Comparison of ENCODE assay signal across 9 mouse cellular contexts in genomic region chr7:24429413-24430112, GRCm38 (mm10). TPM values are rescaled to one million over a fixed set of nuclear protein-coding genes. Genes with fewer than 3 reads are reported as not detected.
DNase-seq lines count a peak whose midpoint lies in the region; ATAC-seq and TF ChIP-seq lines count a peak whose summit lies in the region.
"Had no signal": no experiment of that assay in that cellular context is flagged by ENCODE, and none has a peak within 500 bp of the region (broad histone marks: within the 10 kb centered on the region; RNA-seq: fewer than 3 reads in every experiment).

No protein-coding gene starts in this region.

- ATAC-seq in forebrain, embryonic 13.5 days, result peak; percentile 67; the same call in 1 of the 2 replicates
- ATAC-seq in forebrain, embryonic 11.5 days (replicated peaks; ENCODE audit: low FRiP score), result no peak
- ATAC-seq in megakaryocyte, adult 5-6 weeks (ENCODE audit: poor library complexity, severe bottlenecking), result no peak
- no peak for ATAC-seq in lung, postnatal 0 days

- no peak for TF ChIP-seq CTCF in heart, adult 2 months (IDR thresholded peaks at IDR 0.05)
- TF ChIP-seq CTCF in lung, postnatal 0 days (IDR thresholded peaks at IDR 0.05), result no peak

- no peak for TF ChIP-seq EP300 in heart, adult 2 months (IDR thresholded peaks at IDR 0.05; ENCODE audit: insufficient read depth, low read depth, low read length)
- TF ChIP-seq EP300 in lung, postnatal 0 days (IDR thresholded peaks at IDR 0.05), result no peak

- no peaks in the 10 kb centered on the region for H3K36me3 ChIP-seq in forebrain, embryonic 13.5 days (ENCODE audit: poor library complexity, severe bottlenecking)
- no peaks in the 10 kb centered on the region for H3K36me3 ChIP-seq in forebrain, embryonic 11.5 days (ENCODE audit: control insufficient read depth, insufficient read depth, low read length)
- H3K36me3 ChIP-seq in heart, adult 2 months (ENCODE audit: control insufficient read depth, insufficient read depth, low read length), result no peaks in the 10 kb centered on the region
- no peaks in the 10 kb centered on the region for H3K36me3 ChIP-seq in lung, postnatal 0 days (ENCODE audit: insufficient read depth, low read length)

- H3K27ac ChIP-seq in forebrain, embryonic 13.5 days, result peak overlapping the region; percentile 40; the same call in 1 of the 2 replicates
- H3K27ac ChIP-seq in forebrain, embryonic 11.5 days (ENCODE audit: low read depth, low read length), result no peak overlapping the region
- peak overlapping the region; percentile 41; the same call in 1 of the 2 replicates for H3K27ac ChIP-seq in heart, adult 2 months
- H3K27ac ChIP-seq in lung, postnatal 0 days (ENCODE audit: low read length), result no peak overlapping the region

- H3K4me1 ChIP-seq in forebrain, embryonic 13.5 days, result peaks cover 5% of the 10 kb centered on the region
- no peaks in the 10 kb centered on the region for H3K4me1 ChIP-seq in forebrain, embryonic 11.5 days (replicated peaks; ENCODE audit: control insufficient read depth, insufficient read depth, low read length)
- H3K4me1 ChIP-seq in heart, adult 2 months (ENCODE audit: control insufficient read depth, insufficient read depth, low read length), result no peaks in the 10 kb centered on the region
- no peaks in the 10 kb centered on the region for H3K4me1 ChIP-seq in lung, postnatal 0 days (ENCODE audit: insufficient read depth, low read depth, low read length)

- TF ChIP-seq POLR2A in heart, adult 2 months (IDR thresholded peaks at IDR 0.05; ENCODE audit: insufficient read depth, low read depth, low read length), result no peak

- H3K27me3 ChIP-seq in forebrain, embryonic 13.5 days, result 0 out of 2 replicates have a peak, but pooled peaks cover 2% of the 10 kb centered on the region
- no peaks in the 10 kb centered on the region for H3K27me3 ChIP-seq in forebrain, embryonic 11.5 days (ENCODE audit: control insufficient read depth, insufficient read depth, low read length)
- H3K27me3 ChIP-seq in heart, adult 2 months (ENCODE audit: control insufficient read depth, insufficient read depth, low read length), result peaks cover 2% of the 10 kb centered on the region; the same call in 1 of the 2 replicates
- 0 out of 2 replicates have a peak, but pooled peaks cover 5% of the 10 kb centered on the region for H3K27me3 ChIP-seq in lung, postnatal 0 days (replicated peaks; ENCODE audit: insufficient read depth, low read length)

- WGBS in forebrain, embryonic 13.5 days, result 66% methylated on average over 16 of the region's 16 CpGs
- WGBS in forebrain, embryonic 11.5 days, result 79% methylated on average over 16 of the region's 16 CpGs
- WGBS in heart, adult 2 months, result 31% methylated on average over 16 of the region's 16 CpGs
- WGBS in lung, postnatal 0 days, result 55% methylated on average over 16 of the region's 16 CpGs

- DNase-seq in forebrain, embryonic 11.5 days (ENCODE audit: low spot score), result no peak
- peak; percentile 96 for DNase-seq in cerebellum, adult 11 months
- DNase-seq in heart, adult 2 months, result peak; percentile 51 to 61
- DNase-seq in left cerebral cortex, adult 18-20 months (ENCODE audit: low spot score in 2 of 2), result peak; percentile 78 to 88
- no peak for DNase-seq in urinary bladder, postnatal 25 days (ENCODE audit: low spot score)
- DNase-seq in lung, postnatal 0 days (ENCODE audit: low spot score), result no peak

- no peak overlapping the region for H3K9ac ChIP-seq in forebrain, embryonic 13.5 days
- H3K9ac ChIP-seq in forebrain, embryonic 11.5 days (ENCODE audit: low read length), result no peak overlapping the region
- H3K9ac ChIP-seq in heart, adult 2 months (ENCODE audit: low read depth, low read length), result no peak overlapping the region
- H3K9ac ChIP-seq in lung, postnatal 0 days (replicated peaks; ENCODE audit: low read depth), result no peak overlapping the region

- no peaks in the 10 kb centered on the region for H3K79me2 ChIP-seq in heart, adult 2 months (replicated peaks; ENCODE audit: control insufficient read depth, insufficient read depth, low read length)

- H3K4me2 ChIP-seq in forebrain, embryonic 13.5 days, result no peak overlapping the region
- H3K4me2 ChIP-seq in forebrain, embryonic 11.5 days (ENCODE audit: low read depth, low read length, severe bottlenecking), result no peak overlapping the region
- no peak overlapping the region for H3K4me2 ChIP-seq in lung, postnatal 0 days (replicated peaks; ENCODE audit: low read depth, low read length)

- H3K4me3 ChIP-seq in forebrain, embryonic 13.5 days, result no peak overlapping the region
- H3K4me3 ChIP-seq in forebrain, embryonic 11.5 days (ENCODE audit: low read depth, low read length), result no peak overlapping the region
- H3K4me3 ChIP-seq in heart, adult 2 months, result no peak overlapping the region
- H3K4me3 ChIP-seq in lung, postnatal 0 days (ENCODE audit: low read depth, low read length), result no peak overlapping the region

- intact Hi-C loops in heart, adult 2 months (cut with DNase I), result no loop called here

- H3K9me3 ChIP-seq in forebrain, embryonic 13.5 days (replicated peaks), result no peaks in the 10 kb centered on the region
- no peaks in the 10 kb centered on the region for H3K9me3 ChIP-seq in forebrain, embryonic 11.5 days (ENCODE audit: control insufficient read depth, low read length)
- H3K9me3 ChIP-seq in lung, postnatal 0 days (ENCODE audit: low read length), result no peaks in the 10 kb centered on the region

RNA-seq across cellular contexts. Expression of gene Irgc1, which starts 22.5 kb away (rescaled TPM):
- polyA plus RNA-seq in forebrain, embryonic 13.5 days (2015; fragmentation: Nextera tagmentation; extraction: Ambion mirVana), result 0.15 TPM in 1 of 2 replicates, not detected in the other
- polyA plus RNA-seq in forebrain, embryonic 11.5 days (2014; fragmentation: Nextera tagmentation; extraction: Ambion mirVana), result not detected in 2 replicates
- total RNA-seq in heart, adult 2 months (2021), result not detected
- polyA plus RNA-seq in heart, adult 2 months (2012; rRNA removed), result 0.67 and 0.88 TPM in 2 replicates
- under 1 TPM in 1 of 2 experiments, not detected in 1; 0.37 TPM for total RNA-seq in left cerebral cortex, adult 18-20 months (2021)
- 0.74 and 1.8 TPM in 2 replicates for total RNA-seq in megakaryocyte, adult 5-6 weeks (2015)
- total RNA-seq in megakaryocyte, adult 5-6 weeks (2017), result 0.66 and 0.94 TPM in 2 replicates
- 0.24 and 0.29 TPM in 2 replicates for polyA plus RNA-seq in lung, postnatal 0 days (2015; fragmentation: Nextera tagmentation; extraction: Ambion mirVana)
- total RNA-seq: liver, adult 2 months had no signal
- polyA plus RNA-seq: liver, adult 2 months had no signal

RNA-seq across cellular contexts. Expression of gene Smg9, which starts 30.1 kb away (rescaled TPM):
- polyA plus RNA-seq in forebrain, embryonic 13.5 days (2015; fragmentation: Nextera tagmentation; extraction: Ambion mirVana), result 25.7 and 30.4 TPM in 2 replicates
- polyA plus RNA-seq in forebrain, embryonic 11.5 days (2014; fragmentation: Nextera tagmentation; extraction: Ambion mirVana), result 29.6 and 29.8 TPM in 2 replicates
- 1 to 10 TPM; 5.9 to 6.6 TPM for total RNA-seq in heart, adult 2 months (2021)
- 19.2 and 21.4 TPM in 2 replicates for polyA plus RNA-seq in heart, adult 2 months (2012; rRNA removed)
- 10 to 100 TPM; 40.2 to 43.0 TPM for total RNA-seq in left cerebral cortex, adult 18-20 months (2021)
- 21.6 and 22.3 TPM in 2 replicates for total RNA-seq in megakaryocyte, adult 5-6 weeks (2015)
- total RNA-seq in megakaryocyte, adult 5-6 weeks (2017), result 16.7 and 30.3 TPM in 2 replicates
- 15.2 and 16.4 TPM in 2 replicates for polyA plus RNA-seq in lung, postnatal 0 days (2015; fragmentation: Nextera tagmentation; extraction: Ambion mirVana)

RNA-seq across cellular contexts. Expression of gene Plaur, which starts 32.7 kb away (rescaled TPM):
- 1.3 TPM in 2 replicates for polyA plus RNA-seq in forebrain, embryonic 13.5 days (2015; fragmentation: Nextera tagmentation; extraction: Ambion mirVana)
- polyA plus RNA-seq in forebrain, embryonic 11.5 days (2014; fragmentation: Nextera tagmentation; extraction: Ambion mirVana), result 1.1 and 1.2 TPM in 2 replicates
- total RNA-seq in heart, adult 2 months (2021), result 1 to 10 TPM; 3.3 to 3.6 TPM
- polyA plus RNA-seq in heart, adult 2 months (2012; rRNA removed), result 4.2 and 5.0 TPM in 2 replicates
- 1 to 10 TPM in 1 of 2 experiments, under 1 TPM in 1; 0.59 to 1.5 TPM for total RNA-seq in left cerebral cortex, adult 18-20 months (2021)
- total RNA-seq in megakaryocyte, adult 5-6 weeks (2015), result 100 and 110 TPM in 2 replicates
- total RNA-seq in megakaryocyte, adult 5-6 weeks (2017), result 96.3 and 124 TPM in 2 replicates
- 65.8 and 72.0 TPM in 2 replicates for polyA plus RNA-seq in lung, postnatal 0 days (2015; fragmentation: Nextera tagmentation; extraction: Ambion mirVana)

RNA-seq across cellular contexts. Expression of gene Cadm4, which starts 52.3 kb away (rescaled TPM):
- polyA plus RNA-seq in forebrain, embryonic 13.5 days (2015; fragmentation: Nextera tagmentation; extraction: Ambion mirVana), result 45.8 and 47.0 TPM in 2 replicates
- 7.1 and 8.9 TPM in 2 replicates for polyA plus RNA-seq in forebrain, embryonic 11.5 days (2014; fragmentation: Nextera tagmentation; extraction: Ambion mirVana)
- 10 to 100 TPM; 14.0 to 14.7 TPM for total RNA-seq in heart, adult 2 months (2021)
- 17.0 and 20.4 TPM in 2 replicates for polyA plus RNA-seq in heart, adult 2 months (2012; rRNA removed)
- 100 to 1,000 TPM; 207 to 219 TPM for total RNA-seq in left cerebral cortex, adult 18-20 months (2021)
- total RNA-seq in megakaryocyte, adult 5-6 weeks (2015), result not detected in 2 replicates
- not detected in 2 replicates for total RNA-seq in megakaryocyte, adult 5-6 weeks (2017)
- polyA plus RNA-seq in lung, postnatal 0 days (2015; fragmentation: Nextera tagmentation; extraction: Ambion mirVana), result 1.7 and 1.9 TPM in 2 replicates

RNA-seq across cellular contexts. Expression of gene Kcnn4, which starts 59.5 kb away (rescaled TPM):
- polyA plus RNA-seq in forebrain, embryonic 13.5 days (2015; fragmentation: Nextera tagmentation; extraction: Ambion mirVana), result 0.40 and 0.44 TPM in 2 replicates
- 3.5 and 4.1 TPM in 2 replicates for polyA plus RNA-seq in forebrain, embryonic 11.5 days (2014; fragmentation: Nextera tagmentation; extraction: Ambion mirVana)
- total RNA-seq in heart, adult 2 months (2021), result 1 to 10 TPM in 1 of 2 experiments, under 1 TPM in 1; 0.91 to 1.1 TPM
- polyA plus RNA-seq in heart, adult 2 months (2012; rRNA removed), result 1.2 and 1.9 TPM in 2 replicates
- total RNA-seq in left cerebral cortex, adult 18-20 months (2021), result under 1 TPM; 0.19 to 0.45 TPM
- total RNA-seq in megakaryocyte, adult 5-6 weeks (2015), result 5.9 and 7.6 TPM in 2 replicates
- total RNA-seq in megakaryocyte, adult 5-6 weeks (2017), result 14.2 and 17.0 TPM in 2 replicates
- 2.0 and 2.6 TPM in 2 replicates for polyA plus RNA-seq in lung, postnatal 0 days (2015; fragmentation: Nextera tagmentation; extraction: Ambion mirVana)

Comparison
In these comparisons a context has a peak if more than half of its experiments do, and no peak if none do; other contexts are left out.
1. H3K27ac ChIP-seq: peak in forebrain, embryonic 13.5 days (single experiment) and heart, adult 2 months (single experiment); none in forebrain, embryonic 11.5 days (single experiment) and lung, postnatal 0 days (single experiment).
2. DNase-seq: peak in cerebellum, adult 11 months (single experiment), heart, adult 2 months (2 of 2) and left cerebral cortex, adult 18-20 months (2 of 2); none in forebrain, embryonic 11.5 days (single experiment), urinary bladder, postnatal 25 days (single experiment) and lung, postnatal 0 days (single experiment).
3. RNA of gene Plaur, which starts 32.7 kb away (polyA plus RNA-seq): 65.8 to 72.0 TPM in lung, postnatal 0 days; 4.2 to 5.0 TPM in heart, adult 2 months, 1.3 TPM in forebrain, embryonic 13.5 days and 1.1 to 1.2 TPM in forebrain, embryonic 11.5 days; every median in the first group is over 10 times any median in the second.